Mouse (Mus musculus) midbrain, embryonic 16.5 days (tissue): ENCODE data around the gene Gm20388. TPM values are rescaled to one million over a fixed set of nuclear protein-coding genes. Genes with fewer than 3 reads are reported as not detected.

Experiments used
- ATAC-seq: fragments of 200-750 bp; cut with Nextera tagmentation; 2 replicates; pipeline ENCODE4 v1.8.0; 2017; ENCODE audit warnings: moderate TSS enrichment
- H3K27ac ChIP-seq: fragments of 300-500 bp; sonication (generic); 2 replicates; pipeline ENCODE4 v1.5.1; 2014; ENCODE audit warnings: mild to moderate bottlenecking, low read length, mixed read lengths
- H3K27me3 ChIP-seq: fragments of 300-500 bp; sonication (generic); 2 replicates; pipeline ENCODE4 v1.6.1; 2014; ENCODE audit warnings: low read depth, low read length, mixed read lengths; ENCODE audit not compliant: control insufficient read depth, insufficient read depth
- H3K36me3 ChIP-seq: fragments of 300-500 bp; sonication (generic); 2 replicates; pipeline ENCODE4 v1.6.1; 2014; ENCODE audit warnings: mild to moderate bottlenecking, low read length, moderate library complexity, mixed read lengths; ENCODE audit not compliant: control insufficient read depth, insufficient read depth
- H3K4me1 ChIP-seq: fragments of 300-500 bp; sonication (generic); 2 replicates; pipeline ENCODE4 v1.6.1; 2014; ENCODE audit warnings: mild to moderate bottlenecking, low read length, mixed read lengths; ENCODE audit not compliant: control insufficient read depth, insufficient read depth
- H3K4me2 ChIP-seq: fragments of 300-500 bp; sonication (generic); 2 replicates; pipeline ENCODE4 v1.6.1; 2014; ENCODE audit warnings: mild to moderate bottlenecking, low read length, mixed read lengths
- H3K4me3 ChIP-seq: fragments of 300-500 bp; sonication (generic); 2 replicates; pipeline ENCODE4 v1.5.1; 2014; ENCODE audit warnings: low read depth, mild to moderate bottlenecking, low read length, moderate library complexity, mixed read lengths
- H3K9ac ChIP-seq: fragments of 300-500 bp; sonication (generic); 2 replicates; pipeline ENCODE4 v1.6.1; 2014; ENCODE audit warnings: low read depth, low read length, mixed read lengths
- H3K9me3 ChIP-seq: fragments of 300-500 bp; sonication (generic); replicated peaks from 2 replicates; pipeline ENCODE4 v1.6.1; 2014; ENCODE audit warnings: mild to moderate bottlenecking, low read length, mixed read lengths; ENCODE audit not compliant: control insufficient read depth, poor library complexity, severe bottlenecking
- WGBS: fragments of 180-500 bp; shearing (Covaris S2); extraction: QIAGEN DNeasy Blood & Tissue Kit; methylation state at CpG from one replicate; pipeline ENCODE4 v1.1.7; 2014; 5-methylcytosine and 5-hydroxymethylcytosine counted together
- polyA plus RNA-seq: library from polyadenylated mRNA; unstranded; fragments of >200 nt; fragmentation: Nextera tagmentation; extraction: Ambion mirVana; gene quantifications from 2 replicates; pipeline ENCODE4 v1.2.1, GENCODE M21; 2015

Gm20388 gene
- polyA plus RNA-seq, 1 experiment from 2014 or later, result 7.5 TPM

- Histone ChIP-seq H3K4me1 (no peaks in the 10 kb centered on the region), H3K27ac (no peak overlapping the region), H3K9ac (no peak overlapping the region), H3K27me3 (no peaks in the 10 kb centered on the region), H3K4me3 (no peak overlapping the region), H3K9me3 (no peaks in the 10 kb centered on the region), H3K4me2 (no peak overlapping the region), H3K36me3 (no peaks in the 10 kb centered on the region)
- ATAC-seq, result no peak
These were observed 854.0 kb downstream of the Gm20388 start for GRCm38 (mm10) chr8:120764638-120765037.

- ATAC-seq, result no peak
- H3K9me3 ChIP-seq, result no peaks in the 10 kb centered on the region
- H3K4me3 ChIP-seq, result no peak overlapping the region
- H3K27ac ChIP-seq, result no peak overlapping the region
- H3K27me3 ChIP-seq, result no peaks in the 10 kb centered on the region
- no peaks in the 10 kb centered on the region for H3K4me1 ChIP-seq
- H3K4me2 ChIP-seq, result no peak overlapping the region
- H3K9ac ChIP-seq, result no peak overlapping the region
- WGBS, result 21% methylated on average over 3 of the region's 3 CpGs
- H3K36me3 ChIP-seq, result no peaks in the 10 kb centered on the region
These were observed 856.0 kb downstream of the Gm20388 start for GRCm38 (mm10) chr8:120766622-120767021.

- 87% methylated on average over 12 of the region's 12 CpGs for WGBS
- Histone ChIP-seq H3K4me1 (no peaks in the 10 kb centered on the region), H3K27ac (no peak overlapping the region), H3K4me2 (no peak overlapping the region), H3K27me3 (no peaks in the 10 kb centered on the region), H3K9me3 (no peaks in the 10 kb centered on the region), H3K36me3 (no peaks in the 10 kb centered on the region), H3K4me3 (no peak overlapping the region), H3K9ac (no peak overlapping the region)
- no peak for ATAC-seq
These were observed 858.0 kb downstream of the Gm20388 start for GRCm38 (mm10) chr8:120768454-120769218.

- Histone ChIP-seq H3K9me3 (no peaks in the 10 kb centered on the region), H3K4me3 (no peak overlapping the region), H3K9ac (no peak overlapping the region), H3K4me1 (no peaks in the 10 kb centered on the region), H3K27me3 (no peaks in the 10 kb centered on the region), H3K27ac (no peak overlapping the region), H3K36me3 (no peaks in the 10 kb centered on the region), H3K4me2 (no peak overlapping the region)
- WGBS, result 93% methylated on average over 10 of the region's 10 CpGs
- no peak for ATAC-seq
These were observed 866.5 kb downstream of the Gm20388 start for GRCm38 (mm10) chr8:120777184-120777583.

- WGBS, result 38% methylated on average over 13 of the region's 13 CpGs
- ATAC-seq, result no peak
- Histone ChIP-seq H3K9me3 (no peaks in the 10 kb centered on the region), H3K4me2 (no peak overlapping the region), H3K9ac (no peak overlapping the region), H3K36me3 (no peaks in the 10 kb centered on the region), H3K27me3 (no peaks in the 10 kb centered on the region), H3K4me3 (no peak overlapping the region), H3K27ac (no peak overlapping the region), H3K4me1 (no peaks in the 10 kb centered on the region)
These were observed 867.1 kb downstream of the Gm20388 start for GRCm38 (mm10) chr8:120777732-120778131.

GRCm38 (mm10) chr8:120779106-120779505 is 868.5 kb downstream of the Gm20388 start:
- H3K4me3 ChIP-seq, result no peak overlapping the region
- no peak overlapping the region for H3K27ac ChIP-seq
- WGBS, result 98% methylated on average over 7 of the region's 7 CpGs
- H3K36me3 ChIP-seq, result no peaks in the 10 kb centered on the region
- no peak overlapping the region for H3K9ac ChIP-seq
- H3K9me3 ChIP-seq, result no peaks in the 10 kb centered on the region
- no peak for ATAC-seq
- H3K4me2 ChIP-seq, result no peak overlapping the region
- H3K4me1 ChIP-seq, result no peaks in the 10 kb centered on the region
- no peaks in the 10 kb centered on the region for H3K27me3 ChIP-seq

GRCm38 (mm10) chr8:120783781-120784180 is 873.1 kb downstream of the Gm20388 start:
- no peak overlapping the region for H3K9ac ChIP-seq
- no peak overlapping the region for H3K27ac ChIP-seq
- H3K4me1 ChIP-seq, result no peaks in the 10 kb centered on the region
- no peaks in the 10 kb centered on the region for H3K27me3 ChIP-seq
- H3K9me3 ChIP-seq, result no peaks in the 10 kb centered on the region
- no peaks in the 10 kb centered on the region for H3K36me3 ChIP-seq
- 91% methylated on average over 4 of the region's 4 CpGs for WGBS
- ATAC-seq, result no peak
- no peak overlapping the region for H3K4me2 ChIP-seq
- H3K4me3 ChIP-seq, result no peak overlapping the region

- Histone ChIP-seq H3K27me3 (no peaks in the 10 kb centered on the region), H3K4me2 (no peak overlapping the region), H3K9me3 (no peaks in the 10 kb centered on the region), H3K4me1 (no peaks in the 10 kb centered on the region), H3K4me3 (no peak overlapping the region), H3K9ac (no peak overlapping the region), H3K27ac (no peak overlapping the region), H3K36me3 (no peaks in the 10 kb centered on the region)
- WGBS, result 90% methylated on average over 4 of the region's 4 CpGs
- ATAC-seq, result no peak
These were observed 876.1 kb downstream of the Gm20388 start for GRCm38 (mm10) chr8:120786753-120787152.

GRCm38 (mm10) chr8:120787631-120788030 is 877.0 kb downstream of the Gm20388 start:
- H3K9ac ChIP-seq, result no peak overlapping the region
- H3K27ac ChIP-seq, result no peak overlapping the region
- H3K27me3 ChIP-seq, result no peaks in the 10 kb centered on the region
- no peaks in the 10 kb centered on the region for H3K4me1 ChIP-seq
- no peaks in the 10 kb centered on the region for H3K9me3 ChIP-seq
- H3K4me2 ChIP-seq, result no peak overlapping the region
- H3K4me3 ChIP-seq, result no peak overlapping the region
- 48% methylated on average over 5 of the region's 5 CpGs for WGBS
- ATAC-seq, result no peak
- no peaks in the 10 kb centered on the region for H3K36me3 ChIP-seq
